Mouse (Mus musculus): ENCODE results near the gene Fezf1.

Fezf1 gene

GRCm38 (mm10) chr6:23248313-23249052 lies at the start of gene Fezf1:
Gene Fezf1, minus strand, starts transcription at chr6:23248362.
- no peak for DNase-seq

DNA sequence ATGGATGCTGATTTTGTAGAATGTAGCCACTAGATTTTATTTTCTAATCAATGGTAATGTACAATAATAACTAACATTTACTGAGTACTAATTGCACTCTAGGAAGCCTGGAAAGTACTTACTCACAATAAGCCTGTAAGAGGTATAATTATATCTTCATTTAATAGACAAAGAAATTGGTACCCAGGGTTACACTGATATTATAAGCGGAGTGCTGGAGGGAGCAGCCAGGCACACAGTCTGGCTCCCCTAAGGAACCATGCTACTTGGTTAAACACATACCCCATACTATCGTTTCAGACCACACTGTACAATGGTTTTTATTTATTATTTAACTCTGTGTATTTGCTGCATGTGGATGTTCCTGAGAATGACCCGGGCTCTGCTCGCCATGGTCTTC lies 46.5 kb upstream of the Fezf1 start:
- DNase-seq, result no peak

- no peak for DNase-seq
These were observed 40.6 kb upstream of the Fezf1 start for GRCm38 (mm10) chr6:23288752-23289151.

- DNase-seq, result no peak
These were observed 33.3 kb upstream of the Fezf1 start for GRCm38 (mm10) chr6:23281514-23281820.

DNA sequence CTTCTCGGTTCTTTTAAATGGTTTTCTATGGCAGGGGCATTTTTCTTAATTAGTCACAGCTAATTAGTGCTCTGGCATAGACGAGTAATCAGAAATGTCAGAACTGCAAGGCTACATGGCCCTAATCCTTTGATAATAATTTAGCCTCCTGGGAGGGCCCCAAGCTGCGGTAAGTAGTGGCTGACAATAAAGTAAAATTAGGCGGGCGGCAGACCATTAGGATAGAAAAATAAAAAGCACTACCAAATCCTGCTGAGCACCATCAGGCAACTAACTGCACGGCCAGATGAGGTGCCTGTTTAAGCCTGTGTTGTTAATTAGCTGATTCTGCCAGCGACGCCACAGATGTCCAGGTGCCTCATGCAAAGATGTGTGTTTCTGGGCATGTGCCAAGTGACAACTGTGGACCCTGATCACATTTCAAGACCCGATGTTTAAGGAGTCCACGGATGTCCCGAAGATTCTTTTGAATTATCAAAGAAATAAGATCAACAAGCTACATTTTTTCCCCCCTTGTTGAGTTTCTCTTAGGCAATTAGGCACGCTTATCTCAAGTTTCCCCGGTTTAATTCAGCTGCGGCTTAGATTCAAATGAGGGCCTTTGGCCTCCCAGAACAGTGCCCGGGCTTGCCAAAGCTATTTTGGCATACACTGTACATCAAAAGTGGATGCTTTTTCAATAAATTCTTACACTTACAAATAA lies 32.8 kb upstream of the Fezf1 start:
- peak; percentile 14 for DNase-seq

GRCm38 (mm10) chr6:23273483-23273882 lies 25.3 kb upstream of the Fezf1 start:
- no peak for DNase-seq

DNA sequence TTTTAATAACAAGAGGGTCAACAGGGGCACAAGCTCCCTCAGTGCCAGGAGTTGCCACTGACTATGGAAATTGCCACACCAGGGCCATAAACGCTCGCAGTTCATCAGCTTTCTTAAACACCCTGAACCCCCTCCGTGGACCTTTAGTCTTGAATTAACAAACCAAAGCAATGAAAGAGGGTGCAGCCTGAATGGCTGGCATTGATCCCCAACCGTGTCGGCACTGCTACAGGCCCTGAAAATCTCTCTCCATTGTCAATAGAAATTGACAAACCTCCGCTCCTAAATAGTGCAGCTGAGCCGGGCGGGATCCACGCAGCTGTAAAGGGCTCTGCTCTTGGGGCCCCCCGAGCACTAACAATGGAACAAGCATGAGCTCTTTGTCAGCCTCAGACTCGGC lies 24.8 kb upstream of the Fezf1 start:
- no peak for DNase-seq

DNA sequence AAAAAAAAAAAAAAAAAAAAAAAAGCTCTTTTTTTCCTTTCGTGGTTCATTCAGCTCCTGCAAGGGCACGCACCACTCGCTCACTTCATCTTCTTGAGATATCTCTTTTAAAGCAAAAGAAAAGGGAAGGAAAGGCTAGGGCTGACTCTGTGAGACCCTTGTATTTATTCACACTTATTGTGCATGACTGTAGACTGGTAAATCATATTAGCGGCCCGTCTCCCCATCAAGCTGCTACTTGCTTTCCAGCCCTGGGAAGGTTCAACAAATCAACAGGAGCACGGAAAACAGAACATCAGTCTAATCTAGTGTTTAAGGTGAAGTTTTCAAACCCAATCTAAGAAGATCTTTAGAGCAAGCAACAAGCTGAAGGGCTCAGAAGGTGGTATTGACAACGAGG lies 24.4 kb upstream of the Fezf1 start:
- DNase-seq, result no peak

GRCm38 (mm10) chr6:23260738-23261050 lies 12.5 kb upstream of the Fezf1 start:
- no peak for DNase-seq

DNA sequence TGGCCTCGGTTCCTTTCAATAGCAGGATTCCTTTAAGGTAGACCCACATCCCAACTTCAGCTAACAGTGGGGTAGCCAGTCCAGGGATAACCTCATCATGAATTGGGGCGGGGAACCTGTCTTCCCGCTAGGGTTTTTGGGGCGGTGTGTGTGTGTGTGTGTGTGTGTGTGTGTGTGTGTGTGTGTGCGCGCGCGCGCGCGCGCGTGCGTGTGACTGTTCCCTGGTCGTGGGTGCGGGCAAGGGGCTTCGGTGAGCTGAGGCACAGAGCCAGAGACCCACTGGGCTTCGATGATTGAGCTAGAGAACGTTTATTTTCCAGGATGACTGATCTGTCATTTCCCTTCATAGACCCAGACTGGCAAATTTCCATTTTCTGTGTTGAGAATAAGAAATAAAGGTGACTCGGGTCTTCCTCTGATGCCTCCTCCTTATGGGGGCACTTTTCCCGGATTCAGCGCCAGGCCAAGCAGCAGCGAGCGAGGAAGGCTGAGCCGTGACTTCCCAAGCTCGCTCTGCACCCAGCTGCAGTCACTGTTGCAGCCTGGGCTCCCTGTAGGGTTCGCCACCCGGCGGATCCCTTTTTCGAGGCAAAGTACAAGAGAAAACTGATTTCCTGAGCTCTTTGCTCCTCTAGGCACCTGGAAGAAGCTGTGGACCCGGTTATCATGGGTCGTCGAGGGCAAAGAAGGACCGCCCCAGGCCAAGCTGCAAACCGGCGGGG lies 12.0 kb upstream of the Fezf1 start:
- DNase-seq, result no peak

DNA sequence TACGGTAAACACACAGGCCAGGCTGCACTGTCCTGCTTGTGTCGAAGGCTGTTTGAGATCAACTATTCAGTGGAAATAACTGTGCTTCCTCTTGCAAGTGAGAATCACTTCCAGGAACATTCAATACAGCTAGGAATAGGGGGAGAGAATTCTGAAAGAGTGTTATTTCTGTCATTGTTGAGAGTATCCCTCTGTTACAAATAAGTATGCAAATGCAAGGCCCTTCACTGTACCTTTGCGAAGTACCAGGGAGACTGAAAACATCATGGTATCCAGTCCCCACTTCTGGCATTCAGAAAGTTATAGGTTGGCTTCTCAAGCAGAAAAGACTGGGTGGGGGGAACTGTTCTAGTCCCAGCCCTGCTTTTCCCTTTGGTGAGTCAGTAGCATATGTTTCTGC lies 9.8 kb upstream of the Fezf1 start:
- DNase-seq, result no peak

- no peak for DNase-seq
These were observed 7.0 kb upstream of the Fezf1 start for GRCm38 (mm10) chr6:23255161-23255560.

GRCm38 (mm10) chr6:23254644-23255043 lies 6.5 kb upstream of the Fezf1 start:
- DNase-seq, result no peak

- no peak for DNase-seq
These were observed 5.5 kb upstream of the Fezf1 start for GRCm38 (mm10) chr6:23253353-23254311.

DNA sequence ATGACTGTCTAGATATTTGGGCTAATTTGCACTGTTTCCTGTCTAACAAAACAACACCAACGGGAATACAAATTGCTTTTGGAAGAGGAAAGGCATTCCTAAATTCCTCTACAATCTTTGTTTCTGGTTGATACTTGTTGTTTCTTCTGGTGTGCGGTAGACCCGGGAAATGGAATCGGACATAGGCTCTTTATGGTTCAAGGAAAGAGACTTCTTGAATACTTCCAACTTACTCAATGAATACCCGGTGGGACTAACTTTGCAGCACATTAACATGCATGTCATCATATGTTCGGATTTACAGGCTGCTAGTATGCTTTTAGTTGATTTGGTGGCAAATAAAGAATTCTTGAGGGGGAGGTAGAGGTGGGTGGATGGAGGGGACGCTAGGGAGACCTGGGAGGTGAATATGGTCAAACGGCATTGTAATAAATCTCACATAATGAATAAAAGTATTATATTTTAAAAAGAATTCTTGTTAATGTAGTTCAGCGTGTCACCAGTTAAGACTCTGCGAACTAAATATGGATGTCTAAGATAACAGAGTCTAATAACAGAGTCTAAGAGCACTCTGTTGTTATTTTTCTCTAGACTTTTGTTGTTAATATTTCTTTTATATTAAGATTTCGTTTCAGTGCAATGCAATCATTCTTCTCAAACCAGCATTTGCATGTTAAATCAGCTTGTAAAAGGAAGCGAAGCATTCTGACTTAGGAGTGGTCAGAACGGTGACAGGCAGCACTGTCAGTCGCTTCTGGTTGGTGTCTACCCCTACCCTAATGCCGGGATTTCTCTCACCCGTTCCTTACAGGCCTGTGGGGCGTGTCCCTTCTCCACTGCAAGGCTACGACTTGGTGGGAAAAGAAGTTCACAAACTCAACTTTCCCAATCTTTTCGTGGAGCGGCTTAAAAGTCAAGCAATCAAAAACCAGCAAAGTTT lies 4.3 kb upstream of the Fezf1 start:
- DNase-seq, result no peak

DNA sequence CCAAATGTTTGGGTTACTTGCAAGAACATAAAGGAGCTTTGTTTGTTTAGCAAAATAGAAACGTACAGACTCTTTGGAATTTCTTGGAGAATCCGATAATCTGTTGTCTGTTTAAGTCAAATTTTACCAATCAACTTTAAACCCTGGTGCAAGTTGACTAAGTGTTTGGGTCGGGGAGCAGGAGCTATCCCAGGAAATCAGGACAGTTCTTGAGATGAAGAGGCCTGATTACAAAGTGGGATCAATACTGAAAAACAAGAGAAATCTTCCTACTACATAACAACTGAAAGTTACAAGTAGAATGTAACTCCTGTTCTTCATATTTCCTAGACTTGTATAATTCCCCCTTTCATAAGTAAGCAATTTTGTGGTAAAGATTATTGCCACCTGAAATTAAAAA lies 3.3 kb upstream of the Fezf1 start:
- no peak for DNase-seq

DNA sequence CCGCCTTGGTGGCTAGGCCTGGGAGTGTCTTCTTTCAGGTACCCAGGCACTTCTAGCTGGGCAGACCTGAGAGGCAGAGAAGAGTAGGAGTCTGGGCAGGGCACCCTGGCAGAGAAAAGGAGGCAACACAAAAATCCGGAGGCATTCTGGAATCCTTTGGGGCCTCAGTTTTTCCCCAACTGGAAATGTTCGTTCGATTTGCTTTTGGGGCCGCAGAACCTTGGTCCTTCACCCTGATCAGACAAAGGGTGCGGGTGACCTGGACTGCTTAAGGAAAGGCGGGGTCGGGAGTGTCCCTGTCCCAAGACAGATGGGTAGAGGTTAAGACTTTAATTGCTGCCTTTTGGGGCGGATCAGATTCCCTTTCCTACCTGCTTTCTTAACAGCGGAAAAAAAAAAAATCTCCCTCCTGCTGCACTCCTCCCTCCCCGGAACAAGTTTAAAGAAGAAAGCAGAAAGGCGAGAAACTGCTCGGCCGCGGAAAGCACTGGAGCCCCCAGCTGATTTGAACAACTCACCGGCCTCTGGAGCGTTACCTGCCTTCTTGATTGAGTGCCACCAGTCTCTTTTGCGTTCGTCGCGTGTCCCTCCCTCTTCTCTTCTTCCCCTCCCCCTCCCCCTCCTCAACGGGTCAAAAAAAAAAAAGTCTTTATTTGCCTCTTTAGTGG lies 2.3 kb upstream of the Fezf1 start:
- DNase-seq, result no peak

DNA sequence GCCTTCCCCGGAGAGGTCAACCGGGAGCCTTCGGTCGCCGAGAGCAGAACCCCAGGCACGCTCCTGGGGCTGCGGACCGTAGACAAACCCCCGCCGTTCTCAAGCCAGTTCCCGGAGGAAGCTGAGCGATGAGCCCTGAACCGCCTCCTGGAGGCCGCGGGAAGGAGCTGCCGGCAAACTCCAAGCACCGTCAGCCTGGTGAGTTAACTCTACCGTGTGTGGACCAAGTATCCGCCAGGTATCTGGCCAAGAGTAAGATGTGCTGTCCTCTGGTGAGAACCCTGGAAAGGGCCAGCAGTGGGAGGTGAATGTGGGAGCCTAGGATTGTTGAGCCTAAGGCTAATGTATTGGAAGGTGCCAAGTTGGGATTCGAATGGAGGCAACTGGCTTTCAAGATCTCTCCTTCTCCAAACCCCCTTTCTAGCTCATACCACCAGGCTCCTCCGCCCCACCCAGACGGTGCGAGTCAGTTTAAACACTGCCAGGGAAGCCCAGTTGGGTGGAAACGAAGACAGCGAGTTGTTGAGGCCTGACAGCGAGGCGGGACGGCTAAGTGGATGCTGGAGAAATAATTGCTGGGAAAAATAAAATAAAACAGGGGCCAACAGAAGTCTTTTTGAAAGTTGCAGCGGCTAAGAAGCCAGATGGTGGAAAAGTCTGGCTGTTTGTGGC lies 1.6 kb upstream of the Fezf1 start:
- DNase-seq, result no peak

DNA sequence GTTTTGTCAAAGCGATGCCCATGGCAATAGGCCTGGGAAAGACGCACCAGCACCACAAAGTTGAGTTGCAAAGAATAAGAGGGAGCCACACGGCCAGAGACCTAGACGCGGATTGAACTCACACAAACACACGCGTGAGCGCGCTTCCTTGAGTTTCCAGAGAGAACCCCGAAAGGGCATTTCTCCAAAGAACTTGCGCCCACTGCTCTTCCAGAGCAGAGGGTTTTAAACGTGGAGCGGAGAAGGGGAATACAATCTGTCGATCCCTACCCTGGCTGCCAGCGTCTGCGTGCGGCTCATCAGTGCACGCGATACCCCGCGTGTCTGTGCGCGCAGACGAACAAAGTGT lies 865 bp upstream of the Fezf1 start:
- DNase-seq, result no peak

GRCm38 (mm10) chr6:23247512-23248312 lies 450 bp downstream of the Fezf1 start:
- DNase-seq, result no peak
